Mouse (Mus musculus): ENCODE measurements around the gene Dda1.

- TF ChIP-seq CTCF (IDR thresholded peaks at IDR 0.05; ENCODE audit: borderline replicate concordance, insufficient read depth, low read depth, low read length), result peak; percentile 82
- no peak for TF ChIP-seq POLR2A (IDR thresholded peaks at IDR 0.05; ENCODE audit: borderline replicate concordance, insufficient read depth, low read length)
These were observed 26.0 kb downstream of the Dda1 start for GRCm38 (mm10) chr8:71495039-71495438.
